Mouse (Mus musculus) hematopoietic stem cell, adult 5-6 weeks (primary cell): ENCODE data around the gene Psma5. TPM values are rescaled to one million over a fixed set of nuclear protein-coding genes. Genes with fewer than 3 reads are reported as not detected.

ENCODE experiments used
- ATAC-seq, 2 experiments: fragments of 125-278 bp in 1 of 2; replicated peaks in 1 of 2; 2 replicates each; pipeline ENCODE4 v1.8.0; 2016 to 2017; ENCODE audit warnings: inconsistent platforms in 2 of 2, mild to moderate bottlenecking in 2 of 2, moderate number of reproducible peaks in 2 of 2, low read depth in 1 of 2, moderate TSS enrichment in 1 of 2; ENCODE audit not compliant: low FRiP score in 2 of 2, poor library complexity in 2 of 2, severe bottlenecking in 2 of 2, insufficient read depth in 1 of 2, low TSS enrichment in 1 of 2
- total RNA-seq: library from RNA; stranded (forward); fragments of 172-1452, 232-1000 nt; gene quantifications from 2 replicates; pipeline ENCODE4 v1.2.3, GENCODE M21; 2017

The Psma5 gene
- total RNA-seq, 1 experiment from 2014 or later: 263 TPM

GRCm38 (mm10) chr3:108296220-108297049 lies 39.7 kb downstream of the Psma5 start:
- peak; percentile 38 to 66 for ATAC-seq

DNA sequence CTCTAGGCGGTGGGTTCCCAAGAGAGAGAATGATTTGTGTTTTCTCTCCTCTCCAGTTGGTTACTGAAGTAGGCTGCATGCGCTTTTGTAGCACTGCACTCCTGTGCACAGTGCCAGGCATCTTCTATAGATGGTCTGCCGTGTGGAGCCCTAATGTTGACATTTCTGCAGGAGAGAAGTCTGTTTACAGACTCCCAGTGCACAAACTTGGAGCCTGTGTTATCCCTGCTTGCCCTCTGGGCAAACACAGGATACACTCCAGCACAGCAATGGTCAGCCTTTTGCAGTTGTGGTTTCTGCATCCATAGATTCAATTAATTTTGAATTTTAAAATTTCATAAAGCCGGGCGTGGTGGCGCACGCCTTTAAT lies 40.3 kb downstream of the Psma5 start:
- no peak for ATAC-seq

- no peak for ATAC-seq
Measured at GRCm38 (mm10) chr3:108297603-108298553, 41.2 kb downstream of the Psma5 start.

- no peak for ATAC-seq
Measured at GRCm38 (mm10) chr3:108300455-108301030, 43.8 kb downstream of the Psma5 start.

DNA sequence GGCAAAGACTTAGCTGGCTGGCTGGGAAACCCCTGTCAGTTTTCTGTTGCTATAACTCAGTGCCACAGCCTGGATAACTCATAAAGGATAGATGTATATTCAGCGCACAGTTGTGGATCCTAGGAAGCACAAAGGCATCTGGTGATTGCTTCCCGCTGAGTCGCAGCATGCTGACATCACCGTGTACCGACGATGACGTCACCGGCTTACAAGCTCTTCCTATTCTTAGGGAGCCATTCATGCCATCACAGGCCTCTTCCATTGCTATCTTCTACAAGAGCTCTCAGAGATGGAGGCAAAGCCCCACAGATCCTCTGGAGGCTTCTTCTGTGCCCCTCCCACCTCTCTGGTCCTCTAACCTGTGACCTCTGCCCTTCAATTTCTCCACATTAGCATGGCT lies 47.0 kb downstream of the Psma5 start:
- no peak for ATAC-seq

- no peak for ATAC-seq
Measured at GRCm38 (mm10) chr3:108304747-108305146, 48.0 kb downstream of the Psma5 start.

DNA sequence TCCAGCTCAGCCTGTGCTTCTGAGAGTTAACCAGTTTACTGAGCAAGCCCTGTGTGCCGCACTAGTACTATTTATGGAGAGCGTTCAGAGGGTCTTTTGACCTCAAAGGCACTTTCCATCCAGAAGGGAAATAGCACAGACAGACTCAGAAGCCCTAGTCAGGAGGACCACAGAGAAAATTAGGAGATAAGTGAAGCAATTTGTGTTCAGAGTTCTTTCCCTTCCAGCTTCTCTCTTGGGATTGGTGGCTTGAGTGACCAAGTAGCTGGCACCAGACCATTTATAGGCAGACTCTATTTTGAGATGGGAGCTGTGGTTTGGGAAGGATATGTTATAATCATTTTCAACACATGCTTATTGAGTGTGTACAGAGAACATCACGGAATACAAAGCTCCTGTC lies 49.7 kb downstream of the Psma5 start:
- ATAC-seq: peak in 1 of 2 experiments; percentile 56; a peak in 1 of 4 replicates

DNA sequence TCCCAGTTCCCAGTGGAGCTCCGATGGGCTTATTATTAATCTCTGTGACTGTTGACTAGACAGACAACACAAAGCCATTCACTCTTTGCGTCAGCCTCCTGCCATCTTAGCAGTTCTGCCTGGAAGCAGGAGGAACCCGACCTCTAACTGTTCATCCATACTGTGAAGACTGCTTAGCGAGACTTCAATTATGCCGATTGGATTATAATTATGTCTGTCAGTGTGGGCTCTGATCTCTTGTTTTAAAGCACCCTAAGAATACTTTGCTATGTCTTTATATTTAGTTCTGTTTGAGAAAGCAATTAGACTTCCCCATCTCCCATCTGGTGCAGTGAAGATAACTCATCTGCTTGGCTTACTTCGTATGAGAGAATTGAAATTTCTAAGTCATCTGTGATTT lies 50.8 kb downstream of the Psma5 start:
- no peak for ATAC-seq

- no peak for ATAC-seq
Measured at GRCm38 (mm10) chr3:108310921-108311341, 54.2 kb downstream of the Psma5 start.

DNA sequence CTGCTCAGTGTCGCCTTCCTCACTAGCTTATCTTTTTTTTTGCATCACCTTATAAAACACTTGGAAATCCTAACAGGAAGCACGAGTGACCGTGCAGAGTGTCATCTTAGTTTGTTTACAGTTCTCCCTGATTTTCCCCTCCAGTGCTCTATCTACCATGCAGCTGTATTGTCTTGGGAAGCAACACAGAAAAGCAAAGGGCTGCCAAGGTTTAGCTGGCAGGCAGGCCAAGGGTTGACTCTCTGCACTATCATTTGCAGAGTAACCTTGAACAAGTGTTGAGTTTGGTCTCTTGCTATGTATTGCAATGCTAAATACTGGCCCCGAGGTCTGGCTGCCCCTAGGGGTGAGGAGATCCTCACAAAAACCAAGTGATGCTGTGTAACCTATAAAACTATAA lies 55.0 kb downstream of the Psma5 start:
- ATAC-seq: no peak

DNA sequence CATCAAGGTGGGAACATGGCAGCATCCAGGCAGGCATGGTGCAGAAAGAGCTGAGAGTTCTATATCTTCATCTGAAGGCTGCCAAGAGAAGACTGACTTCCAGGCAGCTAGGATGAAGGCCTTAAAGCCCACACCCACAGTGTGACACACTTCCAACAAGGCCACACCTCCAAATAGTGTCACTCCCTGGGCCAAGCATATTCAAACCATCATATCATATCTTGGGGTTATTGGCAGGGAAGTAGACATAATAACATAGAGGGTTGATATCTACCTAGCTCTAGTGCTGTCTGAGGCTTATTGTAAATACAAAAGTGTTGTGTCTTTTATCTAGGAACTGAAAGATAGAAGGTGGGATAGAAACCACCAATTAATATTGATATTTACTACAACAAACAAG lies 55.7 kb downstream of the Psma5 start:
- no peak for ATAC-seq

- no peak for ATAC-seq
Measured at GRCm38 (mm10) chr3:108313138-108313537, 56.4 kb downstream of the Psma5 start.

DNA sequence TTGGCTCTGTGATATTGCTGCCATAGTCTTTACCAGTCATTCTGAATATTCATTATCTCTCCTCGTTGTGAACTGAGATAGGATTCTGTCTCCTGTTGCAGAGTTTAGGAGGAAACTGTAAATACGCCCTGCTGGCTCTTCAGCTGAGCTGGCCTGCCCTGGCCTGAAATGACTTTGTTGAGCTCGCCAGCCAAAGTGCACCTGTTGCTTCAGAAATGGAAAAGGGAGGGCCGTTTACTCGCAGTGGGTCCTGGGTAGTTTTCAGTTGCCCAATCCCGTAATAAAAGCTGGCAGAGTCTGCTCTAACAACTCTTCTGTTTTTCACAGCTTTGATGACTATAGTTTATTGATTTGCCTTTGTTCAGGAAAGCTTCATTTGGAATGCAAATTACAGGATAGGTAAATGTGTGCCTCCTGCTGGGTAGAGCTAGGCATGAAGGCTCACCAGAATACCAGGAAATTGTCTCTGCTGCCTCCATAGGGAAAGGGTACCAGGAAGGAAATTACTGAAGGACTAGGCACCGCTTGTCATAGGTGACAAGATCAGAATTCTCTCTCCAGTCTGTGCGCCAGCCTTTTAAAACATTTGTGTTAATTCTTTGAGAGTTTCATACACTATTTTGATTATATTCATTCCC lies 57.4 kb downstream of the Psma5 start:
- no peak for ATAC-seq

DNA sequence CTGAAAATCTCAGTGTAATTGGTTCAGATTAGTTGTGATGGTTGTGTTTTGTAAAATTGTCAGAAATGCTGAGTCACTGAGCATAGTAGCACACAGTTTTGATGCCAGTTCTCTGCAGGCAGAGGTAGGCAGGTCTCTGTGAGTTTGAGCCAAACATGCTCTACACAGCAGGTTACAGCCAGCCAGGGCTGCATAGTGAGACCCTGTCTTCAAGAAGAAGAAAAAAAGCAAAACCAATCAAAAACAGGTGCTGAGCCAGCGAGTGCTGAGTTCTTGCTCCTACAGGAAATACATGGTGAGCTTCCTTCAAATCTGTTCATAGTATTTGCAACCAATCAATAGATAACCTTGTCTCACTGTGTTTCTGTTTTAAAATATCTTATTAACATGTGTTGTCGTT lies 61.8 kb downstream of the Psma5 start:
- no peak for ATAC-seq

- no peak for ATAC-seq
Measured at GRCm38 (mm10) chr3:108321671-108322070, 64.9 kb downstream of the Psma5 start.

DNA sequence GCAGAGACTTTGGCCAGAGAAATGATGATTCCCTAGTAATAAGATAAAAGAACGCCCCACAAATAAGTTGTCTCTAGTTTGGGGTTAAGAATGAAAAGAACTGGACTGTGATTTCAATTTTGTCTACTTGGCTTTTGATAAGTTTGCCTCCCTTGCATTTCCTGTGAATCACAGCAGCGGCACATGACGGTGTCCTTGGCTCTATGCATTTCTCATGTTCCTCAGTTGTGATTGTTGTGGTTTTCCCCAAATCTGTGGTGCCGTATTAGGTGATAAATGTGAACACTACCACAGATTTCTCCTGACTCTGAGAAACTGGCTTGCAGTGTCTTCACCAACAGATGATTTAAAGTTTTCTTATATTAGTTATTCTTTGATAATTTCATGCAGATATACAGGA lies 65.4 kb downstream of the Psma5 start:
- no peak for ATAC-seq

- ATAC-seq: peak; percentile 29 to 37; a peak in 2 of 4 replicates
Measured at GRCm38 (mm10) chr3:108322962-108323361, 66.2 kb downstream of the Psma5 start.
